Mouse (Mus musculus) T-helper 1 cell (primary cell): ENCODE measurements at regions not wholly inside any gene's neighbourhood (a gene's known extent, or its start where the extent isn't known, plus 50 kb on each side); places are given as distances from the start of the nearest gene placed in this dataset.

Experiments used
- in situ Hi-C: fragments of 300-600 bp; cut with MboI, MseI; formaldehyde crosslinking; loops from one replicate; pipeline ENCODE4 v1.15.1; 2025; ENCODE audit warnings: high pct_unique_total_duplicates

- in situ Hi-C loops = no loop called here
Observed at GRCm38 (mm10) chr12:36748345-36748744, 360.0 kb upstream of the Meox2 start.

GRCm38 (mm10) chr12:36765315-36766058 is 342.9 kb upstream of the Meox2 start:
- in situ Hi-C loops = no loop called here

- in situ Hi-C loops = no loop called here
Observed at GRCm38 (mm10) chr12:36766167-36766566, 342.2 kb upstream of the Meox2 start.

- in situ Hi-C loops = no loop called here
Observed at GRCm38 (mm10) chr12:36780761-36781160, 327.6 kb upstream of the Meox2 start.

GRCm38 (mm10) chr12:36790866-36791265 is 317.5 kb upstream of the Meox2 start:
- in situ Hi-C loops = no loop called here

- in situ Hi-C loops = no loop called here
Observed at GRCm38 (mm10) chr12:36791430-36791829, 316.9 kb upstream of the Meox2 start.

GRCm38 (mm10) chr12:36792205-36792604 is 316.1 kb upstream of the Meox2 start:
- in situ Hi-C loops = no loop called here

- in situ Hi-C loops = no loop called here
Observed at GRCm38 (mm10) chr12:36793799-36794198, 314.5 kb upstream of the Meox2 start.

GRCm38 (mm10) chr12:36796201-36796600 is 312.1 kb upstream of the Meox2 start:
- in situ Hi-C loops = no loop called here

- in situ Hi-C loops = no loop called here
Observed at GRCm38 (mm10) chr12:36817938-36818337, 290.4 kb upstream of the Meox2 start.

GRCm38 (mm10) chr12:36818852-36819251 is 289.5 kb upstream of the Meox2 start:
- in situ Hi-C loops = no loop called here

GRCm38 (mm10) chr12:36826766-36827165 is 281.6 kb upstream of the Meox2 start:
- in situ Hi-C loops = loop anchor here (25.0 kb wide), 1 partner anchor 1564 kb away; no protein-coding TSS in a partner anchor

GRCm38 (mm10) chr12:36831307-36831997 is 276.9 kb upstream of the Meox2 start:
- in situ Hi-C loops = loop anchor here (25.0 kb wide), 1 partner anchor 1569 kb away; no protein-coding TSS in a partner anchor

GRCm38 (mm10) chr12:36842957-36843356 is 265.4 kb upstream of the Meox2 start:
- in situ Hi-C loops = loop anchor here (25.0 kb wide), 1 partner anchor 1581 kb away; no protein-coding TSS in a partner anchor

GRCm38 (mm10) chr12:36845130-36845529 is 263.2 kb upstream of the Meox2 start:
- in situ Hi-C loops = loop anchor here (25.0 kb wide), 1 partner anchor 1583 kb away; no protein-coding TSS in a partner anchor

GRCm38 (mm10) chr12:36849086-36849485 is 259.3 kb upstream of the Meox2 start:
- in situ Hi-C loops = loop anchor here (25.0 kb wide), 1 partner anchor 1587 kb away; no protein-coding TSS in a partner anchor

GRCm38 (mm10) chr12:36863113-36863512 is 245.2 kb upstream of the Meox2 start:
- in situ Hi-C loops = no loop called here

GRCm38 (mm10) chr12:36880724-36881123 is 227.6 kb upstream of the Meox2 start:
- in situ Hi-C loops = no loop called here

GRCm38 (mm10) chr12:36913364-36913763 is 195.0 kb upstream of the Meox2 start:
- in situ Hi-C loops = no loop called here

- in situ Hi-C loops = no loop called here
Observed at GRCm38 (mm10) chr12:36917576-36918106, 190.7 kb upstream of the Meox2 start.

GRCm38 (mm10) chr12:36918294-36918876 is 190.0 kb upstream of the Meox2 start:
- in situ Hi-C loops = no loop called here

GRCm38 (mm10) chr12:36923558-36923957 is 184.8 kb upstream of the Meox2 start:
- in situ Hi-C loops = no loop called here
